Mouse (Mus musculus) adrenal gland, adult 8-10 months (tissue): Measurements from ENCODE around the gene R3hdml. TPM values are rescaled to one million over a fixed set of nuclear protein-coding genes. Genes with fewer than 3 reads are reported as not detected.
A peak's percentile ranks its signal among the peaks of the same experiment; 100 is the strongest.
"Not testable (repeated sequence)": the region's sequence is repeated elsewhere in the genome, so short reads cannot be mapped to it uniquely, and the experiment has no call there.

Experiments used
- DNase-seq: peaks from one replicate; pipeline ENCODE4 v3.0.0; 2022
- total RNA-seq, 4 experiments: library from RNA; stranded (reverse); gene quantifications; 2 replicates each; pipeline ENCODE4 v1.2.4; 2022

Gene R3hdml
- not detected for total RNA-seq

GRCm38 (mm10) chr2:163492018-163492417 lies at the start of gene R3hdml:
TSS of gene R3hdml (plus strand) at chr2:163492318.
- DNase-seq = no peak

- no peak for DNase-seq
Measured at GRCm38 (mm10) chr2:163443543-163443942, 48.6 kb upstream of the R3hdml start.

GRCm38 (mm10) chr2:163444017-163444416 lies 48.1 kb upstream of the R3hdml start:
- DNase-seq = no peak

GRCm38 (mm10) chr2:163447375-163447774 lies 44.7 kb upstream of the R3hdml start:
- DNase-seq = no peak

GRCm38 (mm10) chr2:163449276-163449675 lies 42.8 kb upstream of the R3hdml start:
- DNase-seq = no peak

GRCm38 (mm10) chr2:163450668-163451295 lies 41.3 kb upstream of the R3hdml start:
- DNase-seq = no peak

- DNase-seq = no peak
Measured at GRCm38 (mm10) chr2:163452738-163453137, 39.4 kb upstream of the R3hdml start.

GRCm38 (mm10) chr2:163453378-163453777 lies 38.7 kb upstream of the R3hdml start:
- no peak for DNase-seq

- no peak for DNase-seq
Measured at GRCm38 (mm10) chr2:163458539-163459265, 33.4 kb upstream of the R3hdml start.

GRCm38 (mm10) chr2:163459380-163459779 lies 32.7 kb upstream of the R3hdml start:
- no peak for DNase-seq

GRCm38 (mm10) chr2:163460622-163461021 lies 31.5 kb upstream of the R3hdml start:
- DNase-seq = no peak

GRCm38 (mm10) chr2:163461307-163461706 lies 30.8 kb upstream of the R3hdml start:
- not testable (repeated sequence) for DNase-seq

- no peak for DNase-seq
Measured at GRCm38 (mm10) chr2:163462386-163462785, 29.7 kb upstream of the R3hdml start.

GRCm38 (mm10) chr2:163462801-163463200 lies 29.3 kb upstream of the R3hdml start:
- no peak for DNase-seq

GRCm38 (mm10) chr2:163463251-163463769 lies 28.8 kb upstream of the R3hdml start:
- DNase-seq = no peak

GRCm38 (mm10) chr2:163463998-163464397 lies 28.1 kb upstream of the R3hdml start:
- DNase-seq = no peak

GRCm38 (mm10) chr2:163464562-163464961 lies 27.6 kb upstream of the R3hdml start:
- no peak for DNase-seq

GRCm38 (mm10) chr2:163466771-163467170 lies 25.3 kb upstream of the R3hdml start:
- DNase-seq = no peak

- DNase-seq = peak; percentile 71
Measured at GRCm38 (mm10) chr2:163467585-163467984, 24.5 kb upstream of the R3hdml start.

GRCm38 (mm10) chr2:163468866-163469265 lies 23.3 kb upstream of the R3hdml start:
- DNase-seq = no peak

- no peak for DNase-seq
Measured at GRCm38 (mm10) chr2:163469711-163470110, 22.4 kb upstream of the R3hdml start.

- peak; percentile 52 for DNase-seq
Measured at GRCm38 (mm10) chr2:163471136-163471535, 21.0 kb upstream of the R3hdml start.

GRCm38 (mm10) chr2:163471710-163472465 lies 20.2 kb upstream of the R3hdml start:
- DNase-seq = peak; percentile 42
